Mouse (Mus musculus): ENCODE data around the gene Pgm3. TPM values are rescaled to one million over a fixed set of nuclear protein-coding genes. Genes with fewer than 3 reads are reported as not detected.

Pgm3 gene
- total RNA-seq, 2 experiments from 2014 or later = 5.7 to 6.4 TPM

Other genes starting within 250 kb of the Pgm3 start
- 1 to 10 TPM; 2.5 to 4.4 TPM for gene Ube2cbp, start 106.9 kb downstream of the Pgm3 start, total RNA-seq (2021)
- gene Dop1a, start 104.7 kb downstream of the Pgm3 start, total RNA-seq (2021) = 10 to 100 TPM in 1 of 2 experiments, 1 to 10 TPM in 1; 9.2 to 11.4 TPM
- under 1 TPM; 0.55 to 0.59 TPM for gene Rwdd2a, start 149 bp upstream of the Pgm3 start, total RNA-seq (2021)
- 10 to 100 TPM; 44.0 to 53.4 TPM for gene Me1, start 124.1 kb upstream of the Pgm3 start, total RNA-seq (2021)
- gene Prss35, start 171.8 kb upstream of the Pgm3 start, total RNA-seq (2021) = 1 to 10 TPM; 1.1 to 2.7 TPM